Mouse (Mus musculus): Measurements from ENCODE around the gene C130074G19Rik. TPM values are rescaled to one million over a fixed set of nuclear protein-coding genes. Genes with fewer than 3 reads are reported as not detected.
A peak's percentile ranks its signal among the peaks of the same experiment; 100 is the strongest.

Gene C130074G19Rik
- polyA plus RNA-seq, 1 experiment from 2014 or later: 1.0 TPM

- Histone ChIP-seq H3K27ac (ENCODE audit: low read depth, low read length) (no peak overlapping the region), H3K9me3 (ENCODE audit: control insufficient read depth, low read length) (no peaks in the 10 kb centered on the region), H3K4me1 (ENCODE audit: control insufficient read depth, insufficient read depth, low read depth, low read length) (peaks cover 2% of the 10 kb centered on the region; the same call in 1 of the 2 replicates), H3K36me3 (ENCODE audit: control insufficient read depth, insufficient read depth, low read length) (no peaks in the 10 kb centered on the region), H3K4me3 (ENCODE audit: low read length) (no peak overlapping the region), H3K27me3 (replicated peaks; ENCODE audit: control insufficient read depth, insufficient read depth, low read length) (no peaks in the 10 kb centered on the region), H3K4me2 (ENCODE audit: low read length) (no peak overlapping the region), H3K9ac (ENCODE audit: low read depth, low read length) (no peak overlapping the region)
- 79% methylated on average over 3 of the region's 3 CpGs for WGBS
- no peak for ATAC-seq
These were observed 15.3 kb downstream of the C130074G19Rik start for GRCm38 (mm10) chr1:184867640-184868120.

- no peaks in the 10 kb centered on the region for H3K36me3 ChIP-seq (ENCODE audit: control insufficient read depth, insufficient read depth, low read length)
- no peak for ATAC-seq
- no peaks in the 10 kb centered on the region for H3K4me1 ChIP-seq (ENCODE audit: control insufficient read depth, insufficient read depth, low read depth, low read length)
- no peak overlapping the region for H3K4me2 ChIP-seq (ENCODE audit: low read length)
- 13% methylated on average over 7 of the region's 7 CpGs for WGBS
- H3K9me3 ChIP-seq (ENCODE audit: control insufficient read depth, low read length): no peaks in the 10 kb centered on the region
- H3K4me3 ChIP-seq (ENCODE audit: low read length): no peak overlapping the region
- H3K9ac ChIP-seq (ENCODE audit: low read depth, low read length): no peak overlapping the region
- no peaks in the 10 kb centered on the region for H3K27me3 ChIP-seq (replicated peaks; ENCODE audit: control insufficient read depth, insufficient read depth, low read length)
- H3K27ac ChIP-seq (ENCODE audit: low read depth, low read length): no peak overlapping the region
These were observed 18.6 kb downstream of the C130074G19Rik start for GRCm38 (mm10) chr1:184864381-184864801.

GRCm38 (mm10) chr1:184862636-184863035, 20.4 kb downstream of the C130074G19Rik start:
- WGBS: 87% methylated on average over 6 of the region's 6 CpGs
- H3K9me3 ChIP-seq (ENCODE audit: control insufficient read depth, low read length): no peaks in the 10 kb centered on the region

GRCm38 (mm10) chr1:184861551-184861950, 21.5 kb downstream of the C130074G19Rik start:
- Histone ChIP-seq H3K36me3 (ENCODE audit: control insufficient read depth, insufficient read depth, low read length) (no peaks in the 10 kb centered on the region), H3K27me3 (replicated peaks; ENCODE audit: control insufficient read depth, insufficient read depth, low read length) (no peaks in the 10 kb centered on the region), H3K9ac (ENCODE audit: low read depth, low read length) (no peak overlapping the region), H3K9me3 (ENCODE audit: control insufficient read depth, low read length) (no peaks in the 10 kb centered on the region), H3K4me3 (ENCODE audit: low read length) (no peak overlapping the region), H3K4me1 (ENCODE audit: control insufficient read depth, insufficient read depth, low read depth, low read length) (no peaks in the 10 kb centered on the region), H3K4me2 (ENCODE audit: low read length) (no peak overlapping the region), H3K27ac (ENCODE audit: low read depth, low read length) (no peak overlapping the region)
- 82% methylated on average over 2 of the region's 2 CpGs for WGBS
- no peak for ATAC-seq

More at GRCm38 (mm10) chr1:184862636-184863035, 20.4 kb downstream of the C130074G19Rik start:
- Histone ChIP-seq H3K27ac (ENCODE audit: low read depth, low read length) (no peak overlapping the region), H3K9ac (ENCODE audit: low read depth, low read length) (no peak overlapping the region), H3K4me2 (ENCODE audit: low read length) (no peak overlapping the region), H3K4me3 (ENCODE audit: low read length) (no peak overlapping the region), H3K4me1 (ENCODE audit: control insufficient read depth, insufficient read depth, low read depth, low read length) (no peaks in the 10 kb centered on the region), H3K27me3 (replicated peaks; ENCODE audit: control insufficient read depth, insufficient read depth, low read length) (no peaks in the 10 kb centered on the region), H3K36me3 (ENCODE audit: control insufficient read depth, insufficient read depth, low read length) (no peaks in the 10 kb centered on the region)
- ATAC-seq: no peak

GRCm38 (mm10) chr1:184860276-184860675, 22.7 kb downstream of the C130074G19Rik start:
- H3K27ac ChIP-seq (ENCODE audit: low read depth, low read length): no peak overlapping the region
- H3K36me3 ChIP-seq (ENCODE audit: control insufficient read depth, insufficient read depth, low read length): no peaks in the 10 kb centered on the region
- no peak overlapping the region for H3K9ac ChIP-seq (ENCODE audit: low read depth, low read length)
- 65% methylated on average over 3 of the region's 3 CpGs for WGBS
- H3K4me2 ChIP-seq (ENCODE audit: low read length): no peak overlapping the region
- no peaks in the 10 kb centered on the region for H3K9me3 ChIP-seq (ENCODE audit: control insufficient read depth, low read length)
- H3K4me1 ChIP-seq (ENCODE audit: control insufficient read depth, insufficient read depth, low read depth, low read length): no peaks in the 10 kb centered on the region
- H3K27me3 ChIP-seq (replicated peaks; ENCODE audit: control insufficient read depth, insufficient read depth, low read length): no peaks in the 10 kb centered on the region
- ATAC-seq: no peak
- no peak overlapping the region for H3K4me3 ChIP-seq (ENCODE audit: low read length)

GRCm38 (mm10) chr1:184858253-184858652, 24.8 kb downstream of the C130074G19Rik start:
- no peak for ATAC-seq
- H3K4me1 ChIP-seq (ENCODE audit: control insufficient read depth, insufficient read depth, low read depth, low read length): no peaks in the 10 kb centered on the region
- H3K9ac ChIP-seq (ENCODE audit: low read depth, low read length): no peak overlapping the region
- 93% methylated on average over 1 of the region's 1 CpGs for WGBS
- H3K27me3 ChIP-seq (replicated peaks; ENCODE audit: control insufficient read depth, insufficient read depth, low read length): no peaks in the 10 kb centered on the region
- no peaks in the 10 kb centered on the region for H3K36me3 ChIP-seq (ENCODE audit: control insufficient read depth, insufficient read depth, low read length)
- no peak overlapping the region for H3K4me2 ChIP-seq (ENCODE audit: low read length)
- H3K27ac ChIP-seq (ENCODE audit: low read depth, low read length): no peak overlapping the region
- no peaks in the 10 kb centered on the region for H3K9me3 ChIP-seq (ENCODE audit: control insufficient read depth, low read length)
- no peak overlapping the region for H3K4me3 ChIP-seq (ENCODE audit: low read length)

GRCm38 (mm10) chr1:184857216-184857615, 25.8 kb downstream of the C130074G19Rik start:
- Histone ChIP-seq H3K4me1 (ENCODE audit: control insufficient read depth, insufficient read depth, low read depth, low read length) (no peaks in the 10 kb centered on the region), H3K36me3 (ENCODE audit: control insufficient read depth, insufficient read depth, low read length) (no peaks in the 10 kb centered on the region), H3K27ac (ENCODE audit: low read depth, low read length) (no peak overlapping the region), H3K9me3 (ENCODE audit: control insufficient read depth, low read length) (no peaks in the 10 kb centered on the region), H3K4me2 (ENCODE audit: low read length) (no peak overlapping the region), H3K27me3 (replicated peaks; ENCODE audit: control insufficient read depth, insufficient read depth, low read length) (no peaks in the 10 kb centered on the region), H3K9ac (ENCODE audit: low read depth, low read length) (no peak overlapping the region), H3K4me3 (ENCODE audit: low read length) (no peak overlapping the region)
- 88% methylated on average over 9 of the region's 9 CpGs for WGBS
- no peak for ATAC-seq

GRCm38 (mm10) chr1:184853922-184854321, 29.1 kb downstream of the C130074G19Rik start:
- H3K4me2 ChIP-seq (ENCODE audit: low read length): no peak overlapping the region
- WGBS: 67% methylated on average over 3 of the region's 3 CpGs
- H3K36me3 ChIP-seq (ENCODE audit: control insufficient read depth, insufficient read depth, low read length): no peaks in the 10 kb centered on the region
- H3K27me3 ChIP-seq (replicated peaks; ENCODE audit: control insufficient read depth, insufficient read depth, low read length): no peaks in the 10 kb centered on the region
- no peak overlapping the region for H3K9ac ChIP-seq (ENCODE audit: low read depth, low read length)
- H3K4me1 ChIP-seq (ENCODE audit: control insufficient read depth, insufficient read depth, low read depth, low read length): peaks cover 4% of the 10 kb centered on the region
- no peak overlapping the region for H3K27ac ChIP-seq (ENCODE audit: low read depth, low read length)
- H3K9me3 ChIP-seq (ENCODE audit: control insufficient read depth, low read length): no peaks in the 10 kb centered on the region
- no peak overlapping the region for H3K4me3 ChIP-seq (ENCODE audit: low read length)
- no peak for ATAC-seq

- ATAC-seq: no peak
- H3K27me3 ChIP-seq (replicated peaks; ENCODE audit: control insufficient read depth, insufficient read depth, low read length): no peaks in the 10 kb centered on the region
- peaks cover 4% of the 10 kb centered on the region for H3K4me1 ChIP-seq (ENCODE audit: control insufficient read depth, insufficient read depth, low read depth, low read length)
- no peak overlapping the region for H3K4me3 ChIP-seq (ENCODE audit: low read length)
- H3K9ac ChIP-seq (ENCODE audit: low read depth, low read length): no peak overlapping the region
- no peaks in the 10 kb centered on the region for H3K9me3 ChIP-seq (ENCODE audit: control insufficient read depth, low read length)
- no peak overlapping the region for H3K27ac ChIP-seq (ENCODE audit: low read depth, low read length)
- no peaks in the 10 kb centered on the region for H3K36me3 ChIP-seq (ENCODE audit: control insufficient read depth, insufficient read depth, low read length)
- WGBS: 35% methylated on average over 5 of the region's 5 CpGs
- H3K4me2 ChIP-seq (ENCODE audit: low read length): peak overlapping the region; percentile 5; the same call in 1 of the 2 replicates
These were observed 29.7 kb downstream of the C130074G19Rik start for GRCm38 (mm10) chr1:184853339-184853738.
